ENCODE assay signal across 7 mouse cellular contexts in genomic region chr17:48409380-48410298, GRCm38 (mm10). TPM values are rescaled to one million over a fixed set of nuclear protein-coding genes. Genes with fewer than 3 reads are reported as not detected.
A peak's percentile ranks its signal among the peaks of the same experiment; 100 is the strongest.
DNase-seq lines count a peak whose midpoint lies in the region; ATAC-seq lines count a peak whose summit lies in the region.

Nfya (minus strand) TSS chr17:48409906.
Oard1 (plus strand) TSS chr17:48410014.

- peak within 1 kb of the TSS; percentile 90 for H3K4me3 ChIP-seq in embryonic facial prominence, embryonic 11.5 days (ENCODE audit: low read depth, low read length)
- peak within 1 kb of the TSS; percentile 89 for H3K4me3 ChIP-seq in limb, embryonic 10.5 days
- H3K4me3 ChIP-seq in midbrain, embryonic 13.5 days (replicated peaks) = peak within 1 kb of the TSS; percentile 88

- ATAC-seq in embryonic facial prominence, embryonic 11.5 days (replicated peaks; ENCODE audit: insufficient number of reproducible peaks, low FRiP score, low TSS enrichment, low read depth) = peak; percentile 97
- peak; percentile 70 for ATAC-seq in granulocyte monocyte progenitor cell, adult 5-6 weeks (replicated peaks; ENCODE audit: poor library complexity, severe bottlenecking)
- peak; percentile 97 for ATAC-seq in midbrain, embryonic 13.5 days

- under 1% methylated on average over 82 of the region's 84 CpGs for WGBS in embryonic facial prominence, embryonic 11.5 days
- under 1% methylated on average over 84 of the region's 84 CpGs for WGBS in limb, embryonic 10.5 days
- WGBS in midbrain, embryonic 13.5 days = under 1% methylated on average over 84 of the region's 84 CpGs

- no peaks in the 10 kb centered on the region for H3K27me3 ChIP-seq in embryonic facial prominence, embryonic 11.5 days (ENCODE audit: control insufficient read depth, insufficient read depth, low read length)
- no peaks in the 10 kb centered on the region for H3K27me3 ChIP-seq in limb, embryonic 10.5 days (ENCODE audit: low read depth, poor library complexity, severe bottlenecking)
- H3K27me3 ChIP-seq in midbrain, embryonic 13.5 days = no peaks in the 10 kb centered on the region

- no peaks in the 10 kb centered on the region for H3K36me3 ChIP-seq in embryonic facial prominence, embryonic 11.5 days (replicated peaks; ENCODE audit: control insufficient read depth, insufficient read depth, low read depth, low read length)
- peaks cover 37% of the 10 kb centered on the region for H3K36me3 ChIP-seq in limb, embryonic 10.5 days
- peaks cover 12% of the 10 kb centered on the region for H3K36me3 ChIP-seq in midbrain, embryonic 13.5 days

- peak; percentile 100 for DNase-seq in adrenal gland, postnatal 14 days
- DNase-seq in embryonic facial prominence, embryonic 11.5 days (ENCODE audit: low spot score) = peak; percentile 100
- DNase-seq in kidney, adult 11 months = peak; percentile 100
- DNase-seq in limb, embryonic 10.5 days (ENCODE audit: low spot score) = peak; percentile 99
- DNase-seq in spleen, adult 12 weeks (ENCODE audit: low spot score) = peak; percentile 100

- no peaks in the 10 kb centered on the region for H3K4me1 ChIP-seq in embryonic facial prominence, embryonic 11.5 days (ENCODE audit: control insufficient read depth, insufficient read depth, low read length)
- H3K4me1 ChIP-seq in limb, embryonic 10.5 days = peaks cover 22% of the 10 kb centered on the region
- H3K4me1 ChIP-seq in midbrain, embryonic 13.5 days (replicated peaks) = peaks cover 31% of the 10 kb centered on the region

- H3K9me3 ChIP-seq in embryonic facial prominence, embryonic 11.5 days (replicated peaks; ENCODE audit: control insufficient read depth, low read length) = no peaks in the 10 kb centered on the region
- no peaks in the 10 kb centered on the region for H3K9me3 ChIP-seq in limb, embryonic 10.5 days (replicated peaks)
- H3K9me3 ChIP-seq in midbrain, embryonic 13.5 days = no peaks in the 10 kb centered on the region

- H3K4me2 ChIP-seq in embryonic facial prominence, embryonic 11.5 days (ENCODE audit: low read depth, low read length) = peak within 1 kb of the TSS; percentile 70
- peak within 1 kb of the TSS; percentile 81 for H3K4me2 ChIP-seq in midbrain, embryonic 13.5 days (replicated peaks)

- peak within 1 kb of the TSS; percentile 100 for H3K27ac ChIP-seq in embryonic facial prominence, embryonic 11.5 days (replicated peaks; ENCODE audit: low read depth, low read length)
- peak within 1 kb of the TSS; percentile 99 for H3K27ac ChIP-seq in limb, embryonic 10.5 days
- H3K27ac ChIP-seq in midbrain, embryonic 13.5 days = peak within 1 kb of the TSS; percentile 100

- H3K9ac ChIP-seq in embryonic facial prominence, embryonic 11.5 days (replicated peaks; ENCODE audit: low read length) = peak within 1 kb of the TSS; percentile 99
- peak within 1 kb of the TSS; percentile 99 for H3K9ac ChIP-seq in midbrain, embryonic 13.5 days (replicated peaks)

RNA-seq across cellular contexts. Expression of gene Nfya, which starts in this region (rescaled TPM):
- 33.1 and 35.8 TPM in 2 replicates for total RNA-seq in adrenal gland, postnatal 14 days (2021)
- polyA plus RNA-seq in embryonic facial prominence, embryonic 11.5 days (2014; fragmentation: Nextera tagmentation; extraction: Ambion mirVana) = 23.0 and 26.5 TPM in 2 replicates
- 96.6 and 101 TPM in 2 replicates for total RNA-seq in granulocyte monocyte progenitor cell, adult 5-6 weeks (2014; fragmentation: Nextera tagmentation)
- total RNA-seq in granulocyte monocyte progenitor cell, adult 5-6 weeks (2017) = 50.9 and 56.0 TPM in 2 replicates
- polyA plus RNA-seq in limb, embryonic 10.5 days (2016; fragmentation: Nextera tagmentation; extraction: Ambion mirVana) = 21.9 and 26.4 TPM in 2 replicates
- 14.2 and 15.9 TPM in 2 replicates for polyA plus RNA-seq in midbrain, embryonic 13.5 days (2015; fragmentation: Nextera tagmentation; extraction: Ambion mirVana)

RNA-seq across cellular contexts. Expression of gene Oard1, which starts in this region (rescaled TPM):
- total RNA-seq in adrenal gland, postnatal 14 days (2021) = 18.7 and 22.9 TPM in 2 replicates
- 76.5 and 79.7 TPM in 2 replicates for polyA plus RNA-seq in embryonic facial prominence, embryonic 11.5 days (2014; fragmentation: Nextera tagmentation; extraction: Ambion mirVana)
- 52.6 and 59.4 TPM in 2 replicates for total RNA-seq in granulocyte monocyte progenitor cell, adult 5-6 weeks (2014; fragmentation: Nextera tagmentation)
- 52.9 and 58.7 TPM in 2 replicates for total RNA-seq in granulocyte monocyte progenitor cell, adult 5-6 weeks (2017)
- 75.0 and 80.3 TPM in 2 replicates for polyA plus RNA-seq in limb, embryonic 10.5 days (2016; fragmentation: Nextera tagmentation; extraction: Ambion mirVana)
- 65.6 and 67.0 TPM in 2 replicates for polyA plus RNA-seq in midbrain, embryonic 13.5 days (2015; fragmentation: Nextera tagmentation; extraction: Ambion mirVana)

Comparison
In these comparisons a context has a peak if more than half of its experiments do, and no peak if none do; other contexts are left out.
1. Peak in every context shown above with its lines: DNase-seq, ATAC-seq, H3K4me3 ChIP-seq and H3K27ac ChIP-seq.